Mouse (Mus musculus): ENCODE data around the gene Hand1. TPM values are rescaled to one million over a fixed set of nuclear protein-coding genes. Genes with fewer than 3 reads are reported as not detected.

Gene Hand1
- polyA plus RNA-seq, 1 experiment from 2014 or later: not detected

DNA sequence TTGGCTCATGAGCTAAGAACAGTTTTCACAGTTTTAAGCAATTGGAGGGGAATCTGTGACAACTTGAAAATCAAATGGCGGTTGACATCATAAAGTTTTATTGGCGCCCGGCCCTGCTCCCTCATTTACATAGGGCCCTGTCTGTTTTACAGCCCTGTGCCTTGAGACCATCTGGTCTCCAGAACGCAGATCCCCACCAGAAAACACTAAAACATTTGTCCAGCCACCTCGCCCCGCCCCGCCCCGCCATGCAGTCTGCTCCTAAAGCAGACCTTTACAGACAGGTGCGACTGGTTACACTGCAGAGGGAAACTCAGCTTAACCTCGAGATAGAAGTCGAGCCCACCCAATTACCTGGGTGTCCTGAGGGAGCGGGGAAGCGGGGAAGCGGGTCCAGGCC lies 52.8 kb downstream of the Hand1 start:
- Histone ChIP-seq H3K9ac (ENCODE audit: low read depth, low read length) (no peak overlapping the region), H3K27ac (ENCODE audit: low read depth, low read length) (no peak overlapping the region), H3K36me3 (ENCODE audit: control insufficient read depth, insufficient read depth, low read length) (no peaks in the 10 kb centered on the region; the same call in 1 of the 2 replicates), H3K27me3 (ENCODE audit: control insufficient read depth, insufficient read depth, low read length) (no peaks in the 10 kb centered on the region), H3K4me2 (replicated peaks; ENCODE audit: low read depth, low read length) (no peak overlapping the region), H3K9me3 (ENCODE audit: control insufficient read depth, low read length) (no peaks in the 10 kb centered on the region), H3K4me3 (ENCODE audit: low read length) (no peak overlapping the region), H3K4me1 (ENCODE audit: control insufficient read depth, insufficient read depth, low read length) (no peaks in the 10 kb centered on the region)
- WGBS: 35% methylated on average over 14 of the region's 14 CpGs
- no peak for ATAC-seq (ENCODE audit: low FRiP score, low TSS enrichment)

Other genes starting within 250 kb of the Hand1 start
- 7.3 and 13.0 TPM in 2 replicates for gene Galnt10, start 187.4 kb downstream of the Hand1 start, polyA plus RNA-seq (2014; fragmentation: Nextera tagmentation; extraction: Ambion mirVana)
- gene Sap30l, start 31.2 kb downstream of the Hand1 start, polyA plus RNA-seq (2014; fragmentation: Nextera tagmentation; extraction: Ambion mirVana): 15.0 and 19.0 TPM in 2 replicates
- 21.5 and 25.0 TPM in 2 replicates for gene Larp1, start 176.2 kb upstream of the Hand1 start, polyA plus RNA-seq (2014; fragmentation: Nextera tagmentation; extraction: Ambion mirVana)